Mouse (Mus musculus): ENCODE data around the gene Psmb10. TPM values are rescaled to one million over a fixed set of nuclear protein-coding genes. Genes with fewer than 3 reads are reported as not detected.

Psmb10 gene
- polyA plus RNA-seq, 1 experiment, result 11.3 TPM

- Histone ChIP-seq H3K27me3 (ENCODE audit: control insufficient read depth, insufficient read depth, low read length) (no peaks in the 10 kb centered on the region), H3K27ac (ENCODE audit: control insufficient read depth, insufficient read depth, low read depth, low read length) (no peak overlapping the region), H3K36me3 (ENCODE audit: control insufficient read depth, insufficient read depth, low read length) (no peaks in the 10 kb centered on the region), H3K4me3 (ENCODE audit: control insufficient read depth, low read depth, low read length) (no peak overlapping the region), H3K4me1 (ENCODE audit: control insufficient read depth, insufficient read depth, low read length) (0 out of 2 replicates have a peak, but pooled peaks cover 2% of the 10 kb centered on the region)
- TF ChIP-seq CTCF (IDR thresholded peaks at IDR 0.05; ENCODE audit: control insufficient read depth, insufficient read depth, insufficient replicate concordance, low read depth, low read length), result no peak
- TF ChIP-seq POLR2A (IDR thresholded peaks at IDR 0.05; ENCODE audit: control insufficient read depth, low read depth, low read length), result no peak
Observed at GRCm38 (mm10) chr8:105957813-105958212, 19.6 kb upstream of the Psmb10 start.

DNA sequence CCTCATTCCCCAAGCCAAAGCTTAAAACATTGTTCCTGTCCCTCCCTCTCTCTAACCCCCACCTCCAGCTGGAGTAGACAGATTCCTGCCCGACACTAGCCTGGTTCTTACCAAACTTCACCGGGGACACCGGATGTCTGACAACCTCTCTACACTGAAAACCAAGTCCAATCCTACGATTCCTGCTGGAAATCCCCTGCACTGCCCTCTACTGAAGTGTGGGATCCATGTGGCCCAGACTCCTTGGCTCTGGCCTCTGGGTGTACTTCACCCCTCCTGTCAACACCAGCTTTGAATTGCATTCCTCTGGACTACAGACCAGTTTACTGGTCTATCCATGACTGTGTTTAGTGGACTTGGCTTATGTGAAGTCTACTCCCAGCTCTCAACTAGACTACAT, 18.3 kb upstream of the Psmb10 start:
- Histone ChIP-seq H3K36me3 (ENCODE audit: control insufficient read depth, insufficient read depth, low read length) (no peaks in the 10 kb centered on the region), H3K4me3 (ENCODE audit: control insufficient read depth, low read depth, low read length) (no peak overlapping the region), H3K27ac (ENCODE audit: control insufficient read depth, insufficient read depth, low read depth, low read length) (no peak overlapping the region), H3K27me3 (ENCODE audit: control insufficient read depth, insufficient read depth, low read length) (no peaks in the 10 kb centered on the region), H3K4me1 (ENCODE audit: control insufficient read depth, insufficient read depth, low read length) (0 out of 2 replicates have a peak, but pooled peaks cover 1% of the 10 kb centered on the region)
- TF ChIP-seq CTCF (IDR thresholded peaks at IDR 0.05; ENCODE audit: control insufficient read depth, insufficient read depth, insufficient replicate concordance, low read depth, low read length) (no peak), POLR2A (IDR thresholded peaks at IDR 0.05; ENCODE audit: control insufficient read depth, low read depth, low read length) (no peak)

DNA sequence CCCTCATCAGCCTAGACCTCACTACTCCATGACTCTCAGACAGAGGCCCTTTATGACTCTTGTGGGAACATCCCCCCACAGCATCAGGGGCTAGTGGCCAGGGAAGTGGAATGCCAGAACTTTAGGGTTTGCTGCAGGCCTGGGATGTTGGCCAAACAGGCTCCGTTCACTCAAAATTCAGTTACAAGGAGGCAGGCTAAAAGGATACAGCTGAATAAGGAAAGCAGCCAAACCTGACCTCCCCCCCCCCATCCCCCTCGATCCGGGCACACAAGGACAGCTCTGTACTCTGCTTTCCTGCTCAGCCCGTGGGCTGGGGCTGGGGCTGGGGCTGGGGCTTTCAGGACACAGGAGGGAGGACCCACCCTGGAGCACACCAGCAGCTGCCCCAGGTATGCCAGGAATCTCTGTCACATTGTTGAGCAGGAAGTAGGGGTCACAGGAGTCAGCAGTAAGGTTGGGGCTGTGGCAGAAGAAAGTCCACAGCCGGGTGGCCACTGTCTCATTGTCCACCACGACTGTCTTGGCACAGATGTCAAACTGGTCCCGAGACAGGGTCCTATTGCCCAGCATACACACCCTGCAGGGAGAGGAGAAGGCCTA, 12.9 kb upstream of the Psmb10 start:
- H3K4me3 ChIP-seq (ENCODE audit: control insufficient read depth, low read depth, low read length), result no peak overlapping the region
- no peaks in the 10 kb centered on the region for H3K4me1 ChIP-seq (ENCODE audit: control insufficient read depth, insufficient read depth, low read length)
- no peak for TF ChIP-seq POLR2A (IDR thresholded peaks at IDR 0.05; ENCODE audit: control insufficient read depth, low read depth, low read length)
- TF ChIP-seq CTCF (IDR thresholded peaks at IDR 0.05; ENCODE audit: control insufficient read depth, insufficient read depth, insufficient replicate concordance, low read depth, low read length), result no peak
- no peak overlapping the region for H3K27ac ChIP-seq (ENCODE audit: control insufficient read depth, insufficient read depth, low read depth, low read length)
- no peaks in the 10 kb centered on the region for H3K36me3 ChIP-seq (ENCODE audit: control insufficient read depth, insufficient read depth, low read length)
- no peaks in the 10 kb centered on the region for H3K27me3 ChIP-seq (ENCODE audit: control insufficient read depth, insufficient read depth, low read length)

DNA sequence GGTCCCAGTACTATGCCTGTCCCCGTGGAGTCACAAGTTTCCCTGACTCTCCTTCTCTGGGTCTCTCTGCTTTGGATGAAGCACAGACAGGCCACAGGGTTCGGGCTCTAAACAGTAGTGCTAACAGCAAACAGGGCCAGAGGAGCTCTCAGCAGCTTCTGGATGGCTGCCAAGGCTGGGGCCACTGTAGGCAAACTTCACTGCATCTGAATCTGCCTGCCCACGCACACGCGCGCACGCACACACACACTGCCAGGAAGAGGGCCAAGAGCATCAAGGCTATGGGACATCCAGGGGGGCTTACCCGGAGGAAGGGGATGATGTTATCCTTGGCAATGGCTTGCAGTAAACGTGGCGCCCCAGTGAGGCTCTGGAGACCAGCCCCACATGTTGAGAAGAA, 11.1 kb upstream of the Psmb10 start:
- TF ChIP-seq POLR2A (IDR thresholded peaks at IDR 0.05; ENCODE audit: control insufficient read depth, low read depth, low read length) (no peak), CTCF (IDR thresholded peaks at IDR 0.05; ENCODE audit: control insufficient read depth, insufficient read depth, insufficient replicate concordance, low read depth, low read length) (no peak)
- Histone ChIP-seq H3K27me3 (ENCODE audit: control insufficient read depth, insufficient read depth, low read length) (no peaks in the 10 kb centered on the region), H3K36me3 (ENCODE audit: control insufficient read depth, insufficient read depth, low read length) (no peaks in the 10 kb centered on the region), H3K4me1 (ENCODE audit: control insufficient read depth, insufficient read depth, low read length) (no peaks in the 10 kb centered on the region), H3K4me3 (ENCODE audit: control insufficient read depth, low read depth, low read length) (no peak overlapping the region), H3K27ac (ENCODE audit: control insufficient read depth, insufficient read depth, low read depth, low read length) (no peak overlapping the region)

DNA sequence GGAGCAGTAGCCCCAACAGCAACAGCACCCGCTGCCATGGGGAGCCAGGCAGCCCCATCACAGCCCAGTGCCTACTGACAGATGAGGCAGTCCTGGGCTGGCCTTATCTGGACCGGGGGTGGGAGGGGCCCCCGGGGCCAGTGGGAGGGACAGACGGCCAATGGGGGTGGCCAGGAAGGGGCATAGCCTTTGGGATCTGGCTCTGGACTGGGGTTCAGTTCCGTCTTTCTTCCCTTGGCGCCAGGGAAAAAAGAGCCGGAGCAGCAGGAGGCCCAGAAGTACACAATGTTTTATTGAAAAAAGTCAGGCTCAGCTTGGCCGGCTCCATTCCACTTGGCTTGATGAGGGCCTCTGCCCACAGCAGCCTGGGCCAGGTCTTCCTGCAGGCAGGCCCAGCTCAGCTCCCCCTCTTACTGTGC, 5.1 kb upstream of the Psmb10 start, which contains the start of gene Lcat:
TSS of gene Lcat (minus strand) at position 62 of the 419 bp plus-strand sequence.
- H3K4me1 ChIP-seq (ENCODE audit: control insufficient read depth, insufficient read depth, low read length), result peaks cover 2% of the 10 kb centered on the region; the same call in 1 of the 2 replicates
- no peaks in the 10 kb centered on the region for H3K27me3 ChIP-seq (ENCODE audit: control insufficient read depth, insufficient read depth, low read length)
- H3K27ac ChIP-seq (ENCODE audit: control insufficient read depth, insufficient read depth, low read depth, low read length), result no peak within 1 kb of the TSS
- H3K36me3 ChIP-seq (ENCODE audit: control insufficient read depth, insufficient read depth, low read length), result no peaks in the 10 kb centered on the region
- H3K4me3 ChIP-seq (ENCODE audit: control insufficient read depth, low read depth, low read length), result no peak within 1 kb of the TSS
- TF ChIP-seq CTCF (IDR thresholded peaks at IDR 0.05; ENCODE audit: control insufficient read depth, insufficient read depth, insufficient replicate concordance, low read depth, low read length) (no peak), POLR2A (IDR thresholded peaks at IDR 0.05; ENCODE audit: control insufficient read depth, low read depth, low read length) (no peak)

GRCm38 (mm10) chr8:105942542-105942941, 4.3 kb upstream of the Psmb10 start:
- H3K4me3 ChIP-seq (ENCODE audit: control insufficient read depth, low read depth, low read length), result no peak overlapping the region
- no peak for TF ChIP-seq POLR2A (IDR thresholded peaks at IDR 0.05; ENCODE audit: control insufficient read depth, low read depth, low read length)
- no peak for TF ChIP-seq CTCF (IDR thresholded peaks at IDR 0.05; ENCODE audit: control insufficient read depth, insufficient read depth, insufficient replicate concordance, low read depth, low read length)
- H3K27me3 ChIP-seq (ENCODE audit: control insufficient read depth, insufficient read depth, low read length), result no peaks in the 10 kb centered on the region
- H3K27ac ChIP-seq (ENCODE audit: control insufficient read depth, insufficient read depth, low read depth, low read length), result no peak overlapping the region
- H3K36me3 ChIP-seq (ENCODE audit: control insufficient read depth, insufficient read depth, low read length), result no peaks in the 10 kb centered on the region
- H3K4me1 ChIP-seq (ENCODE audit: control insufficient read depth, insufficient read depth, low read length), result peaks cover 5% of the 10 kb centered on the region

- TF ChIP-seq CTCF (IDR thresholded peaks at IDR 0.05; ENCODE audit: control insufficient read depth, insufficient read depth, insufficient replicate concordance, low read depth, low read length) (no peak), POLR2A (IDR thresholded peaks at IDR 0.05; ENCODE audit: control insufficient read depth, low read depth, low read length) (no peak)
- H3K36me3 ChIP-seq (ENCODE audit: control insufficient read depth, insufficient read depth, low read length), result no peaks in the 10 kb centered on the region
- H3K4me1 ChIP-seq (ENCODE audit: control insufficient read depth, insufficient read depth, low read length), result peaks cover 10% of the 10 kb centered on the region
- no peaks in the 10 kb centered on the region for H3K27me3 ChIP-seq (ENCODE audit: control insufficient read depth, insufficient read depth, low read length)
- no peak overlapping the region for H3K27ac ChIP-seq (ENCODE audit: control insufficient read depth, insufficient read depth, low read depth, low read length)
- H3K4me3 ChIP-seq (ENCODE audit: control insufficient read depth, low read depth, low read length), result no peak overlapping the region
Observed at GRCm38 (mm10) chr8:105942026-105942425, 3.8 kb upstream of the Psmb10 start.

Data from testis, adult 2 months (tissue).